Mouse (Mus musculus) midbrain, postnatal 0 days (tissue): ENCODE results near the gene Dhx16. TPM values are rescaled to one million over a fixed set of nuclear protein-coding genes. Genes with fewer than 3 reads are reported as not detected.

Source experiments
- ATAC-seq: fragments of 200-750 bp; cut with Nextera tagmentation; 2 replicates; pipeline ENCODE4 v1.8.0; 2017; ENCODE audit warnings: moderate number of reproducible peaks, mild to moderate bottlenecking, moderate TSS enrichment, moderate library complexity; ENCODE audit not compliant: low FRiP score
- DNase-seq: peaks from one replicate; pipeline ENCODE4 v3.0.0-alpha.2; 2015; ENCODE audit warnings: low spot score
- H3K27ac ChIP-seq: fragments of 300-500 bp; sonication (generic); 2 replicates; pipeline ENCODE4 v1.5.1; 2014; ENCODE audit warnings: low read depth, mild to moderate bottlenecking, low read length, mixed read lengths
- H3K27me3 ChIP-seq: fragments of 300-500 bp; sonication (generic); 2 replicates; pipeline ENCODE4 v1.6.1; 2014; ENCODE audit warnings: low read length, control low read depth, mixed read lengths; ENCODE audit not compliant: insufficient read depth
- H3K36me3 ChIP-seq: fragments of 300-500 bp; sonication (generic); 2 replicates; pipeline ENCODE4 v1.6.1; 2014; ENCODE audit warnings: low read length, control low read depth, mixed read lengths; ENCODE audit not compliant: insufficient read depth
- H3K4me1 ChIP-seq: fragments of 300-500 bp; sonication (generic); 2 replicates; pipeline ENCODE4 v1.6.1; 2014; ENCODE audit warnings: mild to moderate bottlenecking, control low read depth, antibody characterized with exemption, low read length, mixed read lengths; ENCODE audit not compliant: insufficient read depth
- H3K4me2 ChIP-seq: fragments of 300-500 bp; sonication (generic); 2 replicates; pipeline ENCODE4 v1.6.1; 2014; ENCODE audit warnings: low read depth, mild to moderate bottlenecking, low read length, mixed read lengths; ENCODE audit not compliant: poor library complexity, severe bottlenecking
- H3K4me3 ChIP-seq: fragments of 300-500 bp; sonication (generic); 2 replicates; pipeline ENCODE4 v1.5.1; 2014; ENCODE audit warnings: low read depth, mild to moderate bottlenecking, low read length, moderate library complexity
- H3K9ac ChIP-seq: fragments of 300-500 bp; sonication (generic); replicated peaks from 2 replicates; pipeline ENCODE4 v1.6.1; 2014; ENCODE audit warnings: mild to moderate bottlenecking, low read length, moderate library complexity, mixed read lengths; ENCODE audit not compliant: poor library complexity, severe bottlenecking
- H3K9me3 ChIP-seq: fragments of 300-500 bp; sonication (generic); 2 replicates; pipeline ENCODE4 v1.6.1; 2016; ENCODE audit warnings: low read length, control low read depth
- CTCF ChIP-seq: IDR thresholded peaks from 2 replicates; pipeline ENCODE4 v1.5.1; 2016; ENCODE audit warnings: antibody characterized with exemption, mild to moderate bottlenecking
- WGBS: fragments of 180-500 bp; shearing (Covaris S2); extraction: QIAGEN DNeasy Blood & Tissue Kit; methylation state at CpG from one replicate; pipeline ENCODE4 v1.1.7; 2014; 5-methylcytosine and 5-hydroxymethylcytosine counted together
- polyA plus RNA-seq: library from polyadenylated mRNA; unstranded; fragments of >200 nt; fragmentation: Nextera tagmentation; extraction: Ambion mirVana; gene quantifications from 2 replicates; pipeline ENCODE4 v1.2.1, GENCODE M21; 2015
- total RNA-seq: library from RNA; depleted of rRNA; stranded (reverse); fragments of >200 nt; gene quantifications from 2 replicates; pipeline ENCODE4 v1.2.3, GENCODE M21; 2014

The Dhx16 gene
- total and polyA plus RNA-seq, 2 experiments from 2014 or later, result 25.1 to 26.7 TPM

DNA sequence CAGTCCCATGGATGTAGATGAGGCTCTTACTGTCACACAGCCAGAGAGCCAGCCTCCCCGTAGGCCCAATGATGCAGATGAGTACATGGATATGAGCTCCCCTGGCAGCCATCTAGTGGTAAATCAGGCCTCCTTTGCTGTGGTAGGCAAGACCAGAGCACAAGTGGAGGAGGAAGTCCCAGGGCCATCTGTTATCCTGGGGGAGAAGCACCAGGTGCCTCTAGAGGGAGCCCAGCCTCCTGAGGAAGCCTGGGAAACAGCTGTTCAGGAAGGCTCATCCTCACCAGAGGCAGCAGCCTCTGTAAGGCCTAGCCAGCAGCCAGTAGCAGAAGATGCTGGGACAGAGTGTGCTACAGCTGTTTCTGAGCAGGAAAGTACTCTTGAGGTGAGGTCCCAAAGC lies 31.5 kb upstream of the Dhx16 start:
- Histone ChIP-seq H3K36me3 (peaks cover 59% of the 10 kb centered on the region), H3K4me1 (no peaks in the 10 kb centered on the region), H3K9ac (no peak overlapping the region), H3K4me2 (no peak overlapping the region), H3K4me3 (no peak overlapping the region), H3K9me3 (no peaks in the 10 kb centered on the region), H3K27ac (no peak overlapping the region), H3K27me3 (no peaks in the 10 kb centered on the region)
- ATAC-seq (no peak), DNase-seq (no peak)
- TF ChIP-seq CTCF, result peak; percentile 35
- WGBS, result 61% methylated on average over 1 of the region's 1 CpGs

GRCm38 (mm10) chr17:35850974-35851373 lies 28.6 kb upstream of the Dhx16 start:
- WGBS, result 87% methylated on average over 3 of the region's 3 CpGs
- Histone ChIP-seq H3K36me3 (peaks cover 68% of the 10 kb centered on the region), H3K4me1 (no peaks in the 10 kb centered on the region), H3K27ac (no peak overlapping the region), H3K4me2 (no peak overlapping the region), H3K4me3 (no peak overlapping the region), H3K27me3 (no peaks in the 10 kb centered on the region), H3K9me3 (no peaks in the 10 kb centered on the region), H3K9ac (no peak overlapping the region)
- no peak for DNase-seq
- no peak for ATAC-seq
- TF ChIP-seq CTCF, result no peak

GRCm38 (mm10) chr17:35859371-35859770 lies 20.2 kb upstream of the Dhx16 start:
- ATAC-seq (no peak), DNase-seq (no peak)
- no peak overlapping the region for H3K4me2 ChIP-seq
- no peaks in the 10 kb centered on the region for H3K4me1 ChIP-seq
- WGBS, result 96% methylated on average over 1 of the region's 1 CpGs
- no peaks in the 10 kb centered on the region for H3K27me3 ChIP-seq
- no peak for TF ChIP-seq CTCF
- no peak overlapping the region for H3K4me3 ChIP-seq
- no peak overlapping the region for H3K9ac ChIP-seq
- peaks cover 11% of the 10 kb centered on the region; the same call in 1 of the 2 replicates for H3K36me3 ChIP-seq
- H3K27ac ChIP-seq, result no peak overlapping the region
- no peaks in the 10 kb centered on the region for H3K9me3 ChIP-seq

- H3K4me2 ChIP-seq, result no peak overlapping the region
- H3K9ac ChIP-seq, result no peak overlapping the region
- no peak overlapping the region for H3K4me3 ChIP-seq
- ATAC-seq (no peak), DNase-seq (no peak)
- no peaks in the 10 kb centered on the region for H3K9me3 ChIP-seq
- WGBS, result 58% methylated on average over 2 of the region's 2 CpGs
- H3K36me3 ChIP-seq, result peaks cover 6% of the 10 kb centered on the region; the same call in 1 of the 2 replicates
- no peak overlapping the region for H3K27ac ChIP-seq
- no peaks in the 10 kb centered on the region for H3K27me3 ChIP-seq
- TF ChIP-seq CTCF, result no peak
- H3K4me1 ChIP-seq, result 0 out of 2 replicates have a peak, but pooled peaks cover under 1% of the 10 kb centered on the region
Observed at GRCm38 (mm10) chr17:35859835-35860234, 19.8 kb upstream of the Dhx16 start.

- peak overlapping the region; percentile 89 for H3K27ac ChIP-seq
- 3% methylated on average over 12 of the region's 12 CpGs for WGBS
- H3K9ac ChIP-seq, result peak overlapping the region; percentile 81; the same call in 1 of the 2 replicates
- TF ChIP-seq CTCF, result no peak
- ATAC-seq, result no peak; the same call in 1 of the 2 replicates
- H3K36me3 ChIP-seq, result peaks cover 4% of the 10 kb centered on the region; the same call in 1 of the 2 replicates
- peaks cover 2% of the 10 kb centered on the region; the same call in 1 of the 2 replicates for H3K4me1 ChIP-seq
- no peaks in the 10 kb centered on the region for H3K27me3 ChIP-seq
- H3K4me2 ChIP-seq, result peak overlapping the region; percentile 62
- no peaks in the 10 kb centered on the region for H3K9me3 ChIP-seq
- H3K4me3 ChIP-seq, result peak overlapping the region; percentile 80
- no peak for DNase-seq
Observed at GRCm38 (mm10) chr17:35860831-35861197, 18.8 kb upstream of the Dhx16 start.

DNA sequence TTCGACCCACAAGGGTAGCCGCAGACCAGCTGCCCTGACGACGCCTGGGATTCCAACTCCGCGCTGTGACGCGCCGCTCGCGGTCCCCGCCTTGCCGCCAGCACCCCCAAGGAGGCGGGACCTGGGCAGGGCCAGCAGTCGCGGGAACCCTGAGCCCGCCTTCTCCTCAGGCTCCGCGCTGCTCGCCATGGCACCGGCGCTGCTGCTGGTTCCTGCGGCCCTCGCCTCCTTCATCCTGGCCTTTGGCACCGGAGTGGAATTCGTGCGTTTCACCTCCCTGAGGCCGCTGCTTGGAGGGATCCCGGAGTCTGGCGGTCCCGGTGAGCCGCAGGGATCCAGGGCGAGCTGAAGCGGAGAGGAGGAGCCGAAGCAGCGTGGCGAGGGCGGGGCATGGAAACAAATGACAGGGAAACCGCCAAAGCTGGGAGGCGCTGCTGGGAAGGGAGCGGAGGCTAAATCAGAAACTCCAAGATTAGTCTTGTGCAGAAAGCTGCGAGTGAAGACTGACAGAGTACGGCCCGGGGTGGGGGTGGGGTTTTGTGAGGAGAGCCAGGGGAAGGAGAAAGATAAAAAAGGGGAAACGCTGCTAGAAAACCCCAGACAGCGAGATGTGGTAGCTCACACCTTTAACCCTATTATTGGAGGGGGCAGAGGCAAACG lies 18.3 kb upstream of the Dhx16 start, which contains the start of gene Nrm:
Gene Nrm (plus strand): TSS at position 121 of the 660 bp plus-strand sequence.
- Histone ChIP-seq H3K4me1 (peaks cover 2% of the 10 kb centered on the region; the same call in 1 of the 2 replicates), H3K27me3 (no peaks in the 10 kb centered on the region), H3K9ac (peak within 1 kb of the TSS; percentile 81), H3K4me3 (peak within 1 kb of the TSS; percentile 80), H3K9me3 (no peaks in the 10 kb centered on the region), H3K4me2 (peak within 1 kb of the TSS; percentile 62), H3K27ac (peak within 1 kb of the TSS; percentile 89), H3K36me3 (peaks cover 4% of the 10 kb centered on the region; the same call in 1 of the 2 replicates)
- peak; percentile 72 for TF ChIP-seq CTCF
- DNase-seq (peak; percentile 92), ATAC-seq (peak; percentile 89)
- under 1% methylated on average over 47 of the region's 47 CpGs for WGBS
